Mouse (Mus musculus): ENCODE measurements around the gene Gm21293. TPM values are rescaled to one million over a fixed set of nuclear protein-coding genes. Genes with fewer than 3 reads are reported as not detected.

The Gm21293 gene
- polyA plus RNA-seq, 1 experiment from 2014 or later: not detected

Other genes starting within 250 kb of the Gm21293 start
- gene Gm6763, start 8.5 kb downstream of the Gm21293 start, polyA plus RNA-seq (2014; fragmentation: Nextera tagmentation; extraction: Ambion mirVana): not detected in 2 replicates
- gene Gm8764, start 17.0 kb downstream of the Gm21293 start, polyA plus RNA-seq (2014; fragmentation: Nextera tagmentation; extraction: Ambion mirVana): not detected in 2 replicates
- not detected in 2 replicates for gene Gm21304, start 25.5 kb downstream of the Gm21293 start, polyA plus RNA-seq (2014; fragmentation: Nextera tagmentation; extraction: Ambion mirVana)
- gene Gm21312, start 34.0 kb downstream of the Gm21293 start, polyA plus RNA-seq (2014; fragmentation: Nextera tagmentation; extraction: Ambion mirVana): not detected in 2 replicates
- gene Gm20765, start 42.5 kb downstream of the Gm21293 start, polyA plus RNA-seq (2014; fragmentation: Nextera tagmentation; extraction: Ambion mirVana): not detected in 2 replicates
- gene Gm4340, start 51.1 kb downstream of the Gm21293 start, polyA plus RNA-seq (2014; fragmentation: Nextera tagmentation; extraction: Ambion mirVana): not detected in 2 replicates

Data from neural tube, embryonic 14.5 days (tissue).